Mouse (Mus musculus) midbrain, embryonic 13.5 days (tissue): ENCODE measurements around the gene Lrrc55. TPM values are rescaled to one million over a fixed set of nuclear protein-coding genes. Genes with fewer than 3 reads are reported as not detected.
"Not testable (repeated sequence)": the region's sequence is repeated elsewhere in the genome, so short reads cannot be mapped to it uniquely, and the experiment has no call there.

Experiments
- ATAC-seq: fragments of 200-750 bp; cut with Nextera tagmentation; 2 replicates; pipeline ENCODE4 v1.8.0; 2017; ENCODE audit warnings: mild to moderate bottlenecking, moderate TSS enrichment, moderate library complexity
- H3K27ac ChIP-seq: fragments of 300-500 bp; sonication (generic); 2 replicates; pipeline ENCODE4 v1.5.1; 2015; ENCODE audit warnings: inconsistent platforms, mild to moderate bottlenecking, moderate library complexity
- H3K27me3 ChIP-seq: fragments of 300-500 bp; sonication (generic); 2 replicates; pipeline ENCODE4 v1.6.1; 2015; ENCODE audit warnings: mild to moderate bottlenecking, inconsistent platforms
- H3K36me3 ChIP-seq: fragments of 300-500 bp; sonication (generic); 2 replicates; pipeline ENCODE4 v1.6.1; 2015; ENCODE audit warnings: mild to moderate bottlenecking, inconsistent platforms
- H3K4me1 ChIP-seq: fragments of 300-500 bp; sonication (generic); replicated peaks from 2 replicates; pipeline ENCODE4 v1.6.1; 2015; ENCODE audit warnings: inconsistent platforms
- H3K4me2 ChIP-seq: fragments of 300-500 bp; sonication (generic); replicated peaks from 2 replicates; pipeline ENCODE4 v1.6.1; 2015; ENCODE audit warnings: moderate library complexity, mild to moderate bottlenecking, inconsistent platforms
- H3K4me3 ChIP-seq: fragments of 300-500 bp; sonication (generic); replicated peaks from 2 replicates; pipeline ENCODE4 v1.5.1; 2015; ENCODE audit warnings: mild to moderate bottlenecking, inconsistent platforms
- H3K9ac ChIP-seq: fragments of 300-500 bp; sonication (generic); replicated peaks from 2 replicates; pipeline ENCODE4 v1.6.1; 2015; ENCODE audit warnings: mild to moderate bottlenecking, inconsistent platforms
- H3K9me3 ChIP-seq: fragments of 300-500 bp; sonication (generic); 2 replicates; pipeline ENCODE4 v1.6.1; 2016; ENCODE audit warnings: mild to moderate bottlenecking, inconsistent platforms
- WGBS: fragments of 180-500 bp; shearing (Covaris S2); methylation state at CpG from one replicate; pipeline ENCODE4 v1.1.7; 2015; 5-methylcytosine and 5-hydroxymethylcytosine counted together
- polyA plus RNA-seq: library from polyadenylated mRNA; unstranded; fragments of >200 nt; fragmentation: Nextera tagmentation; extraction: Ambion mirVana; gene quantifications from 2 replicates; pipeline ENCODE4 v1.2.1, GENCODE M21; 2015

Lrrc55 gene
- polyA plus RNA-seq, result 7.0 and 7.6 TPM in 2 replicates

GRCm38 (mm10) chr2:85196901-85197300 is at the start of gene Lrrc55:
Gene Lrrc55 (minus strand): TSS chr2:85197197.
- peaks cover 10% of the 10 kb centered on the region for H3K4me1 ChIP-seq
- H3K36me3 ChIP-seq, result no peaks in the 10 kb centered on the region
- H3K9ac ChIP-seq, result peak within 1 kb of the TSS; percentile 69
- 86% methylated on average over 1 of the region's 1 CpGs for WGBS
- peak within 1 kb of the TSS; percentile 53 for H3K4me3 ChIP-seq
- H3K9me3 ChIP-seq, result no peaks in the 10 kb centered on the region
- no peaks in the 10 kb centered on the region for H3K27me3 ChIP-seq
- peak within 1 kb of the TSS; percentile 74 for H3K27ac ChIP-seq
- ATAC-seq, result no peak
- peak within 1 kb of the TSS; percentile 66 for H3K4me2 ChIP-seq

- Histone ChIP-seq H3K9ac (no peak overlapping the region), H3K4me2 (no peak overlapping the region), H3K4me3 (no peak overlapping the region), H3K9me3 (no peaks in the 10 kb centered on the region), H3K27ac (no peak overlapping the region), H3K4me1 (no peaks in the 10 kb centered on the region), H3K36me3 (no peaks in the 10 kb centered on the region), H3K27me3 (no peaks in the 10 kb centered on the region)
- WGBS, result 12% methylated on average over 4 of the region's 4 CpGs
- ATAC-seq, result peak; percentile 72
Observed at GRCm38 (mm10) chr2:85246506-85247082, 49.6 kb upstream of the Lrrc55 start.

- Histone ChIP-seq H3K36me3 (no peaks in the 10 kb centered on the region), H3K27ac (no peak overlapping the region), H3K27me3 (no peaks in the 10 kb centered on the region), H3K9me3 (no peaks in the 10 kb centered on the region), H3K4me3 (no peak overlapping the region), H3K9ac (no peak overlapping the region), H3K4me2 (no peak overlapping the region), H3K4me1 (no peaks in the 10 kb centered on the region)
- WGBS, result 82% methylated on average over 5 of the region's 5 CpGs
- no peak for ATAC-seq
Observed at GRCm38 (mm10) chr2:85245737-85246136, 48.7 kb upstream of the Lrrc55 start.

- Histone ChIP-seq H3K27me3 (no peaks in the 10 kb centered on the region), H3K4me2 (no peak overlapping the region), H3K9ac (no peak overlapping the region), H3K36me3 (no peaks in the 10 kb centered on the region), H3K4me3 (no peak overlapping the region), H3K9me3 (no peaks in the 10 kb centered on the region), H3K27ac (no peak overlapping the region), H3K4me1 (no peaks in the 10 kb centered on the region)
- no peak for ATAC-seq
- 68% methylated on average over 4 of the region's 4 CpGs for WGBS
Observed at GRCm38 (mm10) chr2:85238068-85238667, 41.2 kb upstream of the Lrrc55 start.

GRCm38 (mm10) chr2:85237231-85237630 is 40.2 kb upstream of the Lrrc55 start:
- WGBS, result 92% methylated on average over 2 of the region's 2 CpGs
- not testable (repeated sequence) for H3K9ac ChIP-seq, H3K4me3 ChIP-seq, H3K36me3 ChIP-seq, H3K9me3 ChIP-seq, H3K27me3 ChIP-seq, H3K4me2 ChIP-seq, H3K4me1 ChIP-seq, ATAC-seq, H3K27ac ChIP-seq

- 80% methylated on average over 4 of the region's 4 CpGs for WGBS
- ATAC-seq, result no peak
- Histone ChIP-seq H3K9ac (no peak overlapping the region), H3K4me2 (no peak overlapping the region), H3K4me3 (no peak overlapping the region), H3K36me3 (no peaks in the 10 kb centered on the region), H3K9me3 (no peaks in the 10 kb centered on the region), H3K27ac (no peak overlapping the region), H3K27me3 (no peaks in the 10 kb centered on the region), H3K4me1 (no peaks in the 10 kb centered on the region)
Observed at GRCm38 (mm10) chr2:85230771-85231511, 33.9 kb upstream of the Lrrc55 start.

GRCm38 (mm10) chr2:85229606-85230005 is 32.6 kb upstream of the Lrrc55 start:
- Histone ChIP-seq H3K27me3 (no peaks in the 10 kb centered on the region), H3K4me1 (no peaks in the 10 kb centered on the region), H3K36me3 (no peaks in the 10 kb centered on the region), H3K9ac (no peak overlapping the region), H3K4me3 (no peak overlapping the region), H3K9me3 (no peaks in the 10 kb centered on the region), H3K27ac (no peak overlapping the region), H3K4me2 (no peak overlapping the region)
- WGBS, result 73% methylated on average over 3 of the region's 3 CpGs
- no peak for ATAC-seq

GRCm38 (mm10) chr2:85227816-85228335 is 30.9 kb upstream of the Lrrc55 start:
- Histone ChIP-seq H3K36me3 (no peaks in the 10 kb centered on the region), H3K27ac (no peak overlapping the region), H3K4me2 (no peak overlapping the region), H3K9me3 (no peaks in the 10 kb centered on the region), H3K4me1 (no peaks in the 10 kb centered on the region), H3K4me3 (no peak overlapping the region), H3K27me3 (no peaks in the 10 kb centered on the region), H3K9ac (no peak overlapping the region)
- ATAC-seq, result no peak
- 75% methylated on average over 3 of the region's 3 CpGs for WGBS

- H3K36me3 ChIP-seq, result no peaks in the 10 kb centered on the region
- H3K9me3 ChIP-seq, result no peaks in the 10 kb centered on the region
- 47% methylated on average over 17 of the region's 17 CpGs for whole genome bisulfite sequencing
- H3K9ac ChIP-seq, result no peak overlapping the region
- peak; percentile 38; the same call in 1 of the 2 replicates for ATAC-seq
- no peak overlapping the region for H3K4me3 ChIP-seq
- H3K4me1 ChIP-seq, result no peaks in the 10 kb centered on the region
- H3K4me2 ChIP-seq, result no peak overlapping the region
- H3K27ac ChIP-seq, result 0 out of 2 replicates have a peak overlapping the region, but pooled peaks have one; percentile 9
- no peaks in the 10 kb centered on the region for H3K27me3 ChIP-seq
Observed at GRCm38 (mm10) chr2:85224221-85225179, 27.5 kb upstream of the Lrrc55 start.

- no peaks in the 10 kb centered on the region for H3K9me3 ChIP-seq
- no peak overlapping the region for H3K9ac ChIP-seq
- H3K27me3 ChIP-seq, result no peaks in the 10 kb centered on the region
- H3K36me3 ChIP-seq, result no peaks in the 10 kb centered on the region
- ATAC-seq, result no peak
- H3K4me1 ChIP-seq, result no peaks in the 10 kb centered on the region
- no peak overlapping the region for H3K4me2 ChIP-seq
- no peak overlapping the region for H3K27ac ChIP-seq
- H3K4me3 ChIP-seq, result no peak overlapping the region
Observed at GRCm38 (mm10) chr2:85216606-85217005, 19.6 kb upstream of the Lrrc55 start.

GRCm38 (mm10) chr2:85213746-85214145 is 16.7 kb upstream of the Lrrc55 start:
- Histone ChIP-seq H3K4me1 (no peaks in the 10 kb centered on the region), H3K9ac (no peak overlapping the region), H3K4me3 (no peak overlapping the region), H3K4me2 (no peak overlapping the region), H3K36me3 (no peaks in the 10 kb centered on the region), H3K27me3 (no peaks in the 10 kb centered on the region), H3K27ac (no peak overlapping the region), H3K9me3 (no peaks in the 10 kb centered on the region)
- no peak for ATAC-seq
- 88% methylated on average over 2 of the region's 2 CpGs for WGBS
